Mouse (Mus musculus): ENCODE measurements at regions not wholly inside any gene's neighbourhood (a gene's known extent, or its start where the extent isn't known, plus 50 kb on each side); places are given as distances from the start of the nearest gene placed in this dataset.

- TF ChIP-seq POLR2A (IDR thresholded peaks at IDR 0.05; ENCODE audit: insufficient read depth, low read depth, low read length) (no peak), CTCF (IDR thresholded peaks at IDR 0.05; ENCODE audit: insufficient read depth, low read depth, low read length) (no peak)
Measured at GRCm38 (mm10) chr15:5296949-5297348, 53.0 kb upstream of the Ptger4 start.
